Mouse (Mus musculus) heart, postnatal 0 days (tissue): ENCODE data around the gene Mroh2a.

Source experiments
- CTCF ChIP-seq: IDR thresholded peaks from 2 replicates; pipeline ENCODE4 v1.5.1; 2016; ENCODE audit warnings: antibody characterized with exemption, control low read depth, low read depth
- EP300 ChIP-seq: IDR thresholded peaks from 2 replicates; pipeline ENCODE4 v1.6.1; 2016; ENCODE audit warnings: antibody characterized with exemption, low read depth

GRCm38 (mm10) chr1:88228121-88228520, 1.3 kb downstream of the Mroh2a start:
- TF ChIP-seq CTCF (no peak), EP300 (no peak)
